Mouse (Mus musculus): Measurements from ENCODE around the gene Diexf.

The Diexf gene

GRCm38 (mm10) chr1:193138669-193139068, 8.6 kb upstream of the Diexf start:
- DNase-seq (ENCODE audit: low read depth, low spot score) = no peak

- DNase-seq (ENCODE audit: low read depth, low spot score) = no peak
These were observed 8.0 kb upstream of the Diexf start for GRCm38 (mm10) chr1:193138087-193138486.

GRCm38 (mm10) chr1:193133726-193134125, 3.7 kb upstream of the Diexf start:
- no peak for DNase-seq (ENCODE audit: low read depth, low spot score)

GRCm38 (mm10) chr1:193132385-193132784, 2.3 kb upstream of the Diexf start:
- no peak for DNase-seq (ENCODE audit: low read depth, low spot score)

- no peak for DNase-seq (ENCODE audit: low read depth, low spot score)
These were observed 1.4 kb upstream of the Diexf start for GRCm38 (mm10) chr1:193131311-193131948.

GRCm38 (mm10) chr1:193130839-193131238, 767 bp upstream of the Diexf start:
- DNase-seq (ENCODE audit: low read depth, low spot score) = no peak

- no peak for DNase-seq (ENCODE audit: low read depth, low spot score)
These were observed 369 bp upstream of the Diexf start for GRCm38 (mm10) chr1:193130456-193130825.

- DNase-seq (ENCODE audit: low read depth, low spot score) = no peak
These were observed 751 bp downstream of the Diexf start for GRCm38 (mm10) chr1:193129321-193129720.

- no peak for DNase-seq (ENCODE audit: low read depth, low spot score)
These were observed 2.0 kb downstream of the Diexf start for GRCm38 (mm10) chr1:193128055-193128454.

- no peak for DNase-seq (ENCODE audit: low read depth, low spot score)
These were observed 4.2 kb downstream of the Diexf start for GRCm38 (mm10) chr1:193125835-193126234.

GRCm38 (mm10) chr1:193123290-193123689, 6.8 kb downstream of the Diexf start:
- DNase-seq (ENCODE audit: low read depth, low spot score) = no peak

- DNase-seq (ENCODE audit: low read depth, low spot score) = no peak
These were observed 7.3 kb downstream of the Diexf start for GRCm38 (mm10) chr1:193122793-193123192.

GRCm38 (mm10) chr1:193112093-193112492, 18.0 kb downstream of the Diexf start:
- DNase-seq (ENCODE audit: low read depth, low spot score) = no peak

GRCm38 (mm10) chr1:193102996-193103395, 27.1 kb downstream of the Diexf start:
- DNase-seq (ENCODE audit: low read depth, low spot score) = no peak

GRCm38 (mm10) chr1:193102556-193102955, 27.5 kb downstream of the Diexf start:
- DNase-seq (ENCODE audit: low read depth, low spot score) = no peak

GRCm38 (mm10) chr1:193102029-193102428, 28.0 kb downstream of the Diexf start:
- no peak for DNase-seq (ENCODE audit: low read depth, low spot score)

- DNase-seq (ENCODE audit: low read depth, low spot score) = no peak
These were observed 31.1 kb downstream of the Diexf start for GRCm38 (mm10) chr1:193098946-193099345.

GRCm38 (mm10) chr1:193093596-193093995, 36.5 kb downstream of the Diexf start:
- no peak for DNase-seq (ENCODE audit: low read depth, low spot score)

GRCm38 (mm10) chr1:193092771-193093170, 37.3 kb downstream of the Diexf start:
- DNase-seq (ENCODE audit: low read depth, low spot score) = no peak

GRCm38 (mm10) chr1:193090894-193091293, 39.2 kb downstream of the Diexf start:
- no peak for DNase-seq (ENCODE audit: low read depth, low spot score)

- no peak for DNase-seq (ENCODE audit: low read depth, low spot score)
These were observed 39.7 kb downstream of the Diexf start for GRCm38 (mm10) chr1:193090211-193090871.

GRCm38 (mm10) chr1:193089683-193090082, 40.4 kb downstream of the Diexf start:
- no peak for DNase-seq (ENCODE audit: low read depth, low spot score)

- DNase-seq (ENCODE audit: low read depth, low spot score) = no peak
These were observed 40.9 kb downstream of the Diexf start for GRCm38 (mm10) chr1:193089211-193089610.
